Mouse (Mus musculus): Measurements from ENCODE around the gene Socs7.

Socs7 gene

DNA sequence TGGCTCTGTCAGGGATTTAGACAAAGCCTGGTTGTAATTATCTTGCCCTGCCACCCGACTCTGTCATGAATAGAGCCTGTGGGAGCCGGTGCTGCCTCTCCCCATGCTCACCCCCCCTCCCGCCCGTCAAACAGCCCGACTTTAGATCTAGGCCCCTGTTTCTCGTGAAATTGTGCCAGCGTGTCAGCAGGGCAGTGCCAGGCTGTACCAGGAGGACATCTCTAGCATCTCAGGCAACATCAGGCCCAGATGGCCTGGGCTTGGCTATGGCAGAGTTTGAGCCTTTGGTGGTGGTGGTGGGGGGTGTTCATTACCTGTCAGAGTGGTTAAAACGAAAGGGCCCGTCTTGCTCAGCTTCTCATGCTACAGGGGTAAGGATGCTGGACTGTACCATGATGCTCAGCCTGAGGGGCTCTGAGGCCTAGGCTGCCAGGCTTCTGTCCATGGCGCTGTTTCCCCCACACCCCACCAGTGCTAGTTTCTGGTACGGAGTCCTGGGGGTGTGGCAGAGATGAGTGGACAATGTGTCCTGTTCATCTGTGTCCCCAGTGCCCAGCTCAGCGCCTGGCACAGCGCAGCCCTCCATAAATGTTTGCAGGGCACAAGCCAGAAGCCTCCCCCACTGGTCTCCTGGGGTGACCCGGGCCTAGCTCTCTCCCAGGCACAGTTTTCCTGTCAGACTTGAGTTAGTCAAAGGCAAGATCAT lies 56.6 kb downstream of the Socs7 start:
- no peak for TF ChIP-seq GATA4 (IDR thresholded peaks at IDR 0.05; ENCODE audit: insufficient replicate concordance, low read length)

GRCm38 (mm10) chr11:97419540-97419900 lies 57.2 kb downstream of the Socs7 start:
- TF ChIP-seq GATA4 (IDR thresholded peaks at IDR 0.05; ENCODE audit: insufficient replicate concordance, low read length), result no peak

DNA sequence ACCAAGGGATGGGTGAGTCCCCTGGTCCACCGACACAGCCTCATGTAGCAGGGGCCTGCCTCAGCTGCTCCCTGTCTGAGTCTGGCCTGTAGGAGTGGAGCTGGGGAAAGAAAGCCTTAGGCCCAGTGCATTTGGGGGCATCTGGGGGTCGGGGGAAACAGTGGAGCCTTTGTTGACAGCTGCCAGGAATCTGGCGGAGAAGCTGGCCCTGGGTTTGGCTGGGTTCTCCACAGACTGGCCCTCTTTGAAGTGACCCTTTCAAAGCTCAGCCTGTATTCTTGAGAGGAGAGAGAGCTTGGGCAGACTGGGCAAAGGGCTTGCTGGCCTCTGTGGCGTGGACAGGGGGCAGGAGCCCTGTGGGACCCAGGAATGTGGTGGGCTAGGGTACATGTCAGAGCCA lies 60.2 kb downstream of the Socs7 start:
- TF ChIP-seq GATA4 (IDR thresholded peaks at IDR 0.05; ENCODE audit: insufficient replicate concordance, low read length), result no peak

- no peak for TF ChIP-seq GATA4 (IDR thresholded peaks at IDR 0.05; ENCODE audit: insufficient replicate concordance, low read length)
These were observed 61.8 kb downstream of the Socs7 start for GRCm38 (mm10) chr11:97424092-97424692.

DNA sequence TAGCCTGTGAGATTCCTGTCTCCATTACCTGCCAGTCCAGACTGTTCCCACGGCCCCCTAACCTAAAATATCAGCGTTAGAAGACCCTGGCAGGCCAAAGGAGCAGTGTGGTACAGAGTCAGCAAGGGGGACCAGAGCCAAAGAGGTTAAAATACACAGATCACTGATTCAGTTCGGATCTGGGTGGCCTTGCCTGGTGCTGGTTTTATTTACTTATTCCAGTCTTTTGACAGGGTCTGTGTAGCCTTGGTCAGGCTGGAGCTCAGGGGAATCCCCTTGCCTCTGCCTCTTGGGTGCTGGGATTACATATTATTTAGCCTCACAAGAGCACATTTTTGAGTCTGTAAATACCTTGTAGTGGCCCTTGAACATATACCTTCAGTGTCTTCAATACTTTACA lies 62.5 kb downstream of the Socs7 start:
- TF ChIP-seq GATA4 (IDR thresholded peaks at IDR 0.05; ENCODE audit: insufficient replicate concordance, low read length), result no peak

- no peak for TF ChIP-seq GATA4 (IDR thresholded peaks at IDR 0.05; ENCODE audit: insufficient replicate concordance, low read length)
These were observed 65.7 kb downstream of the Socs7 start for GRCm38 (mm10) chr11:97427794-97428725.

DNA sequence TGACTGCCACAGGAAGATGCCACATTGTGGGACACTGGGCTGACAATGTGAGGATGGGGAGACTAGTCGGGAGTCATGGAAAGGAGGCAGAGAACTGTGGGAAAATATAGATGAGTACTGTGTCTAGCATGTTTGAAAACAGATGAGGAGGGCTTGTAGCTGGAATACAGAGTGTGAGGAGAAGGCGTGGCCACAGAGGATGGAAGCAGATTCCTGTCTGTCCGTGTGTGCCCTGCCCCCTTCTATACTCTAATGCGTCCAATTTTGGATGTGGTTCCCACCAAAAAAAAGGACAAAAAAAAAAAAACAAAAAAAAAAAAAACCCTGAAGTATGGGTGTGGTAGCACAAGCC lies 66.4 kb downstream of the Socs7 start:
- no peak for TF ChIP-seq GATA4 (IDR thresholded peaks at IDR 0.05; ENCODE audit: insufficient replicate concordance, low read length)

DNA sequence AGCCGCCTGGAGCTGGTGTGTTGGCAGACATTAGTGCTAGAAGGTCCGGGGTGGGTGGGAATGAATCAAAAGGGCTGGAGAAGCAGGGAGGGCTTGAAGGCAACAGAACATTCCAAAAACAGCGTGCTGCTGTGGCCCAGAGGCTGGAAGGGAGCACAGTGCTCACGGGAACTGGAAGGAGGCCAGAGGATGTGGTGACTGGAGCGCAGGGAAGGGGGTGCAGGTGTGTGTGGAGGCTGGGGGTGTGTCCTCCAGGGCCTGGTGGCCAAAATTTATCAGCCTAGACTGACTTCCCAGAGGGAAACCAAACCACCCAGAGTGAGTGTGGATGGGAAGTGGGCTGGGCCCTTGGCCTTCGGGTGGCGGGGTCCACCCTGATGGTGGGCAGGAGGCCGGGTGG lies 67.3 kb downstream of the Socs7 start:
- TF ChIP-seq GATA4 (IDR thresholded peaks at IDR 0.05; ENCODE audit: insufficient replicate concordance, low read length), result no peak

GRCm38 (mm10) chr11:97432015-97432414 lies 69.7 kb downstream of the Socs7 start:
- TF ChIP-seq GATA4 (IDR thresholded peaks at IDR 0.05; ENCODE audit: insufficient replicate concordance, low read length), result no peak

DNA sequence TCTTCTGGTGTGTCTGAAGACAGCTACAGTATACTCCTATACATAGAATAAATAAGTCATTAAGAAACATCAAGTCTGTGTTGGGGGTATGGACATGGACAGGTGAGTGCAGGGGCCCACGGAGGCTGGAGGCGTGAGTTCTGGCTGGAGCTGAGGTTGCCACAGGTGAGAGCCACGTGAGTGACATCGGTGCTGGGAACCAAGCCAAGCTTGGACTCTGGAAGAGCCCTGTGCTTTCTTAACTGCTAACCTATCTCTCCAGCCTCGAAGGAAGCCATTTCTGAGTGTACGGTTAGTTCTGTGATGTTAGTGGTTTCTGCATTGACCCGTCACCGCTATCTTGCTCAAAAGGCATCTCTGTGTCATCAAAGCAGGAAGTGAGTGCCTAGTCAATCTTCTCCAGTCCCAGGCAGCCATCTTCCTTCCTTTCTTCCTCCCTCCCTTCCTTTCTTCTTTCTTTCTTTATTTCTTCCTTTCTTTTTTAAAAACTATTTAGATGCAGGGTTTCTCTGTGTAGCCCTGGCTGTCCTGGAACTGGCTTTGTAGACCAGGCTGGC lies 70.7 kb downstream of the Socs7 start:
- TF ChIP-seq GATA4 (IDR thresholded peaks at IDR 0.05; ENCODE audit: insufficient replicate concordance, low read length), result no peak

DNA sequence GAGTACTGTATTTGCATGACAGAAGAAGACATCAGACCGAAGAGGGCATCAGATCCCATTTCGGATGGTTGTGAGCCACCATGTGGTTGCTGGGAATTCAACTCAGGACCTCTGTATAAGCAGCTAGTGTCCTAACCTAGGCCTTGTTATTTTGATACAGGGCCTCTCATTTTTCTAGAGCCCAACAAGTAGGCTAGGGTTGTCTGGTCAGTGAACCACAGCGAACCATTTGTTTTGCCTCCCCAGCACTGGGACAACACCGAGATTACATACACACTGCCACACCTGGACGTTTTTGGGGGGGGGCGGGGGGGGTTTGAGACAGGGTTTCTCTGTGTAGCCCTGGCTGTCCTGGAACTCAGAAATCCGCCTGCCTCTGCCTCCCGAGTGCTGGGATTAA lies 71.8 kb downstream of the Socs7 start:
- TF ChIP-seq GATA4 (IDR thresholded peaks at IDR 0.05; ENCODE audit: insufficient replicate concordance, low read length), result no peak

DNA sequence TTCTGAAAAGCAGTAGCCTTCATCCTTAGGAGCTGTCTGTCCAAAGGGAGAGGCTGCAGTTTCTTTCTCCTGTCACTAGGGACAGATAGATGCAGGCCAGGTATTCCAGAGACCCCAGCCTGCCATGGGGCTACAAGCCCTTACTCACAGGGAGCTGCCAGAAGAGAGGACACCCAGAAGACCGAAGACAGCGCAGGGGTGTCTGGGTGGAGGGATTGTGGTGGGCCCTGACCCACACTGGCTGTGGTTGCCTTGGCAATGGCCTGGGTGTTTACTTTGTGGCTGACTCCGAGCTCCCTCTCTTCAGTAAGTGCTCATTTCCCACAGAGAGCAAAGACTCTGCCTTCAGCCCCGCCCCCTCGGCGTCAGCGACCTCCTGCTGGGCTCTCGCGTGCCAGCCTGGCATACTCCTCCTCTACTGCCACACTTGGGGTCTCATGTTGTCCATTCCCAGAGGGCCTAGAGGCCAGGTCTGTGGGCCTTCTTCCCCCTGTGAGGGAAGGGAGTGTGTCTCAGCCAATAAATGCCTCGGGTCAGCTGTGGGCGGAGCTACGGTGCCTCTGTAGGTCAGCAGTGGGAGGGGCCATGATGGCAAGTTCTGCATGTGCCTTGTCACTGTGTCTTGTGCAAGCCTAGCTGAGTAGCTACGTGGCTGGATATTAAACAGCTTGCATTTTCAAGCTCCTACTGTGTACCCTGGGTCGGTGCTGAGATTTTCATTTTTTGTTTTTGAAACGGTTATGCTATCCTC lies 72.5 kb downstream of the Socs7 start:
- TF ChIP-seq GATA4 (IDR thresholded peaks at IDR 0.05; ENCODE audit: insufficient replicate concordance, low read length), result no peak

DNA sequence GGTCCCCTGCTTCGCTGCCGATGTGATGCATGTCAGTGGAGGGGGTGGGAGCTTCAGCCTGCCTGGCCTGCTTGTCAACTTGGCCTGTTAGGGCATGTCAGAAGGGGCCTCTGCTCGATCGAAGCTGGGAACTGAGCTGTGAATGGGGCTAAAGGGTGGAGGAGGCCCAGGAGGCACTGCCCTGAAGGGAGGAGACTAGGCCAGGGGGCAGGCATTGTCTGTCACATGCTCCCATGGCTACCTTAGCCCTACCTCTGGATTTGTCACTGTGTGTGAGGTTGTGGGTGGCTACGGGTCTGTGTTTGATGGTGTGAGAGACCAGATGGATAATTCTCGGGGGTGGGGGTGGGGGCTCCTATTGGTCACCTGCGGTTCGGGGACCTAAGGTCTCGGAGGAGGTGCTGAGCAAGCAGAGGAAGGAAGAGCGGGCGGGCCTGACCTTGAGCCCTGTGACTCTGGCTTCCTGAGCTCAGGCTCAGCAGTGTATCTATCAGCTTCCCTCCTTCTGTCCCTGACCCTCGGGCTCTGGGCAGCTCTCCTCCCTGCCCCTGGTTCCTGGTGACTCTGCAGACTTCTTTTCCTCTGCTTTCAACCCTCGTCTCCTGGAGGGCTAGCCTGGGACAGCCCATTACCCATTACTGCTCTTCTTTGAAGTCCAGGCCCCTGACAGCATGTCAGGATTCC lies 73.6 kb downstream of the Socs7 start:
- TF ChIP-seq GATA4 (IDR thresholded peaks at IDR 0.05; ENCODE audit: insufficient replicate concordance, low read length), result peak; percentile 92; the same call in 1 of the 2 replicates

- no peak for TF ChIP-seq GATA4 (IDR thresholded peaks at IDR 0.05; ENCODE audit: insufficient replicate concordance, low read length)
These were observed 75.4 kb downstream of the Socs7 start for GRCm38 (mm10) chr11:97437745-97438144.
